Mouse (Mus musculus) hindbrain, embryonic 11.5 days (tissue): ENCODE data around the gene Plekha6. TPM values are rescaled to one million over a fixed set of nuclear protein-coding genes. Genes with fewer than 3 reads are reported as not detected.

Experiments used
- ATAC-seq: fragments of 200-750 bp; cut with Nextera tagmentation; 2 replicates; pipeline ENCODE4 v1.8.0; 2017; ENCODE audit warnings: mild to moderate bottlenecking, moderate TSS enrichment, moderate library complexity; ENCODE audit not compliant: low FRiP score
- DNase-seq: peaks from one replicate; pipeline ENCODE4 v3.0.0-alpha.2; 2015; ENCODE audit warnings: low spot score
- H3K27ac ChIP-seq: fragments of 300-500 bp; sonication (generic); 2 replicates; pipeline ENCODE4 v1.5.1; 2014; ENCODE audit warnings: mild to moderate bottlenecking, low read depth, low read length
- H3K27me3 ChIP-seq: fragments of 300-500 bp; sonication (generic); 2 replicates; pipeline ENCODE4 v1.6.1; 2014; ENCODE audit warnings: mild to moderate bottlenecking, low read length, moderate library complexity, mixed read lengths; ENCODE audit not compliant: control insufficient read depth, insufficient read depth
- H3K36me3 ChIP-seq: fragments of 300-500 bp; sonication (generic); 2 replicates; pipeline ENCODE4 v1.6.1; 2014; ENCODE audit warnings: mild to moderate bottlenecking, low read length, moderate library complexity, mixed read lengths; ENCODE audit not compliant: control insufficient read depth, insufficient read depth
- H3K4me1 ChIP-seq: fragments of 300-500 bp; sonication (generic); replicated peaks from 2 replicates; pipeline ENCODE4 v1.6.1; 2014; ENCODE audit warnings: low read length, mixed read lengths; ENCODE audit not compliant: control insufficient read depth, insufficient read depth
- H3K4me2 ChIP-seq: fragments of 300-500 bp; sonication (generic); replicated peaks from 2 replicates; pipeline ENCODE4 v1.6.1; 2014; ENCODE audit warnings: mild to moderate bottlenecking, low read depth, low read length
- H3K4me3 ChIP-seq: fragments of 300-500 bp; sonication (generic); 2 replicates; pipeline ENCODE4 v1.5.1; 2014; ENCODE audit warnings: low read depth, low read length
- H3K9ac ChIP-seq: fragments of 300-500 bp; sonication (generic); 2 replicates; pipeline ENCODE4 v1.6.1; 2014; ENCODE audit warnings: low read depth, low read length
- H3K9me3 ChIP-seq: fragments of 300-500 bp; sonication (generic); 2 replicates; pipeline ENCODE4 v1.6.1; 2016; ENCODE audit warnings: low read length; ENCODE audit not compliant: control insufficient read depth
- WGBS: fragments of 180-500 bp; shearing (Covaris S2); extraction: QIAGEN DNeasy Blood & Tissue Kit; methylation state at CpG from one replicate; pipeline ENCODE4 v1.1.7; 2014; 5-methylcytosine and 5-hydroxymethylcytosine counted together
- polyA plus RNA-seq: library from polyadenylated mRNA; unstranded; fragments of >200 nt; fragmentation: Nextera tagmentation; extraction: Ambion mirVana; gene quantifications from 2 replicates; pipeline ENCODE4 v1.2.1, GENCODE M21; 2014

Gene Plekha6
- polyA plus RNA-seq, 1 experiment from 2014 or later, result 22.1 TPM

DNA sequence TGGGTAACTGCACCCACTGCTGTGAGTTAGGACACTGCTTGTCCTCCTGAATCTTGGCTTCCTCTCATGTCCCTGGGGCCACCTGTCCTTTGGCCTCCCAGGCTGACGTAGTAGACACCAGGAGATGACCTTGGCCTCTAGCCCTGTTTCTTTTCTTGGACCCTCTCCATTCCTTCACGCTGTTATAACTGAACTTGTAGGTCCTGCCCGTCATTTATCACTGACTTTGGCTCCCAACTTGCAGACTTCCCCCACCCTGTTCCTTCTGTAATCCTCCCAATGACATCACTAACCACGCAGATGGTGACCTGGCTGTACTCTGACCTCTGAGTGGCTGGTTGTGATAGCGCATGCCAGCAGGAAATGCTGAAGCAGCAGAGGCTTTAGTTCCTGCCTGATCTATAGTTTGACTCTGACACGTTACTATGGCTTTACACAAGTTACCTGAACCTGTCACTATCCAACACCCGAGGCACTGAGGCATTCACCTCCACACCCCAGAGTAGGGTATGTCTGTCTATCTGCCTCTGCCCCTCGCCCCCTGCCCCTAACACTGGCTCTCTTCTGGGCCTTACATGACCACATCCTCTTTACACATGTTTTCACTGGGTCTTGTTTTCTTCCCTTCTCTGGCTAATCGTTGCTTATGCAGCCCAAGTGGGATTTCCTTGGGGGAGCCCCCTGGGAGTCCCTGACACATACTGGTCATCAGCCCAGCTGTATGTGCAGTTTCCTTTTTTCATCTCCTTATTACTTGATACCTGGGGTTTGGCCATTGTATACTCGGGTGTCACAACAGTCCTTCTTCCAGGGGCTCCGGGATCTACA lies 183.9 kb downstream of the Plekha6 start:
- Histone ChIP-seq H3K4me1 (no peaks in the 10 kb centered on the region), H3K9me3 (no peaks in the 10 kb centered on the region), H3K27me3 (no peaks in the 10 kb centered on the region), H3K27ac (no peak overlapping the region), H3K4me3 (no peak overlapping the region), H3K4me2 (no peak overlapping the region), H3K9ac (no peak overlapping the region), H3K36me3 (no peaks in the 10 kb centered on the region)
- DNase-seq (no peak), ATAC-seq (no peak)
- WGBS, result 78% methylated on average over 11 of the region's 11 CpGs

DNA sequence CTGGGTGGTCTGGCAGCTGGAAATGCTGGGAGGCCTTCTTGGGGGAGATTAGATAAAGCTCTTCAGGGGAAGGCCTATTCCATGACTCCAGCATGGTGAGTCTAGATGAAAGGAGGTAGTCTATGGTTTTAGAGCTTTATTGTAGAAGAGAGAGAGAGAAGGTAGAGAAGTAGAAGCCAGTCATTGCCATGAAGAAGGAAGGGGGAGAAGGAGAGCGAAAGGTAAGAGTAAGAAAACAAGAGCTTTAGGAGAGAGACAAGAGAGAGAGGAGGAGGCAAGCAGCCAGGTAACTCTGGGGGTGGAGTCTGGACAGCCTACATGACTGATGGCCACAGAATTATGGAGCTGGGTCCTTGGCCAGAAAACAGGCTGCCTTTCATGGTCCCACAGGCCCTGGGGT lies 186.2 kb downstream of the Plekha6 start, which contains the start of gene Ren1:
Gene Ren1, plus strand, starts transcription at position 301 of the 400 bp plus-strand sequence.
- H3K27ac ChIP-seq, result no peak within 1 kb of the TSS
- ATAC-seq (no peak), DNase-seq (no peak)
- H3K27me3 ChIP-seq, result no peaks in the 10 kb centered on the region
- no peaks in the 10 kb centered on the region for H3K36me3 ChIP-seq
- no peaks in the 10 kb centered on the region for H3K4me1 ChIP-seq
- no peak within 1 kb of the TSS for H3K4me2 ChIP-seq
- 91% methylated on average over 1 of the region's 1 CpGs for WGBS
- H3K9me3 ChIP-seq, result no peaks in the 10 kb centered on the region
- no peak within 1 kb of the TSS for H3K4me3 ChIP-seq
- no peak within 1 kb of the TSS for H3K9ac ChIP-seq

DNA sequence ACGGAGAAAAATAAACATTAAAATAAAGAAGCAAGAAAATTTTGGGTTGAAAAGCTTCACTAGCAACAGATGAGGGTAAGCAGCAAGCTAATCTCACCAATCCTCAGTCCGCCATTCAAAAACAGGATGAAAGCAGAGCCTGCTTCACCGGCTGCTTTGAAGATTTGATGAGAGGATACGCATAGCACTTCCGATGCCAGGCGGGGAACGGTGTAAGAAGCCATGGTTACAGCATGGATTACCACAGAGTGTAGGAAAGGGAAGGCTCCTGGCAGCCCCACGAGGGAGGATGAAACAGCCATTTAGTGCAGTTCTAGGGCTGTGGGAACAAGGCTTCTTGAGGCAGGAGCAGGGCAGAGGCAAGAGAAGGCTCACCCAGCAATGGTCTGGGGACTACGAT lies 187.8 kb downstream of the Plekha6 start:
- WGBS, result 71% methylated on average over 9 of the region's 9 CpGs
- Histone ChIP-seq H3K9me3 (no peaks in the 10 kb centered on the region), H3K9ac (no peak overlapping the region), H3K4me3 (no peak overlapping the region), H3K4me2 (no peak overlapping the region), H3K4me1 (no peaks in the 10 kb centered on the region), H3K27me3 (no peaks in the 10 kb centered on the region), H3K27ac (no peak overlapping the region), H3K36me3 (no peaks in the 10 kb centered on the region)
- DNase-seq (no peak), ATAC-seq (no peak)

Other genes starting within 250 kb of the Plekha6 start
- gene Mdm4, start 133.6 kb upstream of the Plekha6 start, polyA plus RNA-seq, result 36.6 and 61.7 TPM in 2 replicates
- gene Pik3c2b, start 118.5 kb upstream of the Plekha6 start, polyA plus RNA-seq, result 15.7 and 21.2 TPM in 2 replicates
- 37.8 and 48.7 TPM in 2 replicates for gene Ppp1r15b, start 33.1 kb upstream of the Plekha6 start, polyA plus RNA-seq
- not detected in 2 replicates for gene Golt1a, start 145.6 kb downstream of the Plekha6 start, polyA plus RNA-seq
- not detected in 2 replicates for gene Kiss1, start 157.7 kb downstream of the Plekha6 start, polyA plus RNA-seq
- 0.70 and 1.2 TPM in 2 replicates for gene Ren1, start 186.3 kb downstream of the Plekha6 start, polyA plus RNA-seq
- 2.9 and 3.1 TPM in 2 replicates for gene Etnk2, start 199.4 kb downstream of the Plekha6 start, polyA plus RNA-seq